Mouse (Mus musculus): ENCODE data around the gene Shtn1. TPM values are rescaled to one million over a fixed set of nuclear protein-coding genes. Genes with fewer than 3 reads are reported as not detected.

Gene Shtn1
- 0.74 and 1.6 TPM in 2 replicates for polyA plus RNA-seq (2012; rRNA removed)

GRCm38 (mm10) chr19:59075472-59076101 lies at the start of gene Shtn1:
Shtn1 (minus strand) TSS chr19:59076100.

GRCm38 (mm10) chr19:58942841-58943828 lies 132.8 kb downstream of the Shtn1 start, which contains the start of the genes Eno4 and Hspa12a:
Eno4 (plus strand) TSS chr19:58943425.
Hspa12a (minus strand) TSS chr19:58943654.

Other genes starting within 250 kb of the Shtn1 start
- not detected in 2 replicates for gene Eno4, start 132.7 kb downstream of the Shtn1 start, polyA plus RNA-seq (2012; rRNA removed)
- 1.8 and 3.9 TPM in 2 replicates for gene Hspa12a, start 132.4 kb downstream of the Shtn1 start, polyA plus RNA-seq (2012; rRNA removed)
- 0.18 TPM in 1 of 2 replicates, not detected in the other for gene Vax1, start 94.0 kb upstream of the Shtn1 start, polyA plus RNA-seq (2012; rRNA removed)
- gene Kcnk18, start 143.1 kb upstream of the Shtn1 start, polyA plus RNA-seq (2012; rRNA removed), result not detected in 2 replicates
- gene Slc18a2, start 184.8 kb upstream of the Shtn1 start, polyA plus RNA-seq (2012; rRNA removed), result 2.3 and 2.8 TPM in 2 replicates
- 676 and 1,756 TPM in 2 replicates for gene Rps12-ps3, start 246.2 kb upstream of the Shtn1 start, polyA plus RNA-seq (2012; rRNA removed)

Measured in stomach, adult 2 months (tissue).